Mouse (Mus musculus) megakaryocyte, embryonic 14.5 days (primary cell): ENCODE results near the gene Nol3. TPM values are rescaled to one million over a fixed set of nuclear protein-coding genes. Genes with fewer than 3 reads are reported as not detected.
A peak's percentile ranks its signal among the peaks of the same experiment; 100 is the strongest.

ENCODE experiments used
- H3K27me3 ChIP-seq: replicated peaks from 2 replicates; pipeline ENCODE3; 2012; ENCODE audit warnings: inconsistent platforms
- H3K36me3 ChIP-seq: replicated peaks from 2 replicates; pipeline ENCODE3; 2012; ENCODE audit warnings: low read length, inconsistent platforms, mixed read lengths
- H3K4me1 ChIP-seq: 2 replicates; pipeline ENCODE4 v1.6.1; 2012; ENCODE audit warnings: inconsistent platforms
- H3K4me3 ChIP-seq: replicated peaks from 2 replicates; pipeline ENCODE3; 2012; ENCODE audit warnings: moderate library complexity, mild to moderate bottlenecking, inconsistent platforms
- H3K9me3 ChIP-seq: 2 replicates; pipeline ENCODE4 v1.6.1; 2012; ENCODE audit warnings: inconsistent platforms
- FLI1 ChIP-seq: IDR thresholded peaks from 2 replicates; pipeline ENCODE4 v1.6.1; 2012; ENCODE audit warnings: low read length, inconsistent platforms, mixed read lengths
- GATA1 ChIP-seq: IDR thresholded peaks from 3 replicates; pipeline ENCODE4 v1.6.1; 2012; ENCODE audit warnings: mixed read lengths, low read length, inconsistent platforms, borderline replicate concordance
- polyA plus RNA-seq: library from polyadenylated mRNA; stranded (reverse); fragments of >175 nt; gene quantifications from 2 replicates; pipeline ENCODE4 v1.2.3, GENCODE M21; 2012; ENCODE audit warnings: low replicate concordance; ENCODE audit not compliant: insufficient read depth

The Nol3 gene
- polyA plus RNA-seq, 1 experiment: 0.41 TPM

DNA sequence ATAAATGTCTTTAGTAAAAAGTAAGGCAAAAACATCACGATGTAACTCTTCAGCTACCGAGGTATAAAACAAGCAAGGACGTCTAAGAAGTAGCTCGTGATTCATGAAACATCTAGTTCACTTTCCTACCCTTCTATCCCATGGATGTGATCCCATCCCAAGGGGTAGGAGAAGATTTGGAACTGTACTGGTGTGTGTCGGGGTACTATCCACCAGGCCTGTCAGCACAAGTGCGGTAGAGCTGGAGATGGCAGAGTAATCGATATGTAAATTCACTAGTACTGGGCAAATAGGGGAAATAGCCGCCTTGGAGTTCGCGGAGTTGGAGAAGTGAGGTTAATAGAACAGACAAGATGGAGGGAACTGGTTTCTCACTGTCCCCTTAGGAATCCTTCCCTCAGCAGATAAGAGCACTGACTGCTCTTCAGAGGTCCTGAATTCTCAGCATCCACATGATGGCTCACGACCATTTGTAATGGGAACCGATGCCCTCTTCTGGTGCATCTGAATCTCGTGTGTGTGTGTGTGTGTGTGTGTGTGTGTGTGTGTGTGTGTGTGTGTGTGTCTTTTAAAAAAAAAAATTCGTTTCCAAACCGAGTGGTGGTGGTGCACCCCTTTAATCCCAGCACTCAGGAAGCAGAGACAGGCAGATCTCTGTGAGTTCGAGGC lies 12.6 kb upstream of the Nol3 start:
- Histone ChIP-seq H3K36me3 (peaks cover 57% of the 10 kb centered on the region), H3K4me3 (peak overlapping the region; percentile 98), H3K9me3 (peaks cover 13% of the 10 kb centered on the region), H3K27me3 (peaks cover 5% of the 10 kb centered on the region), H3K4me1 (peaks cover 62% of the 10 kb centered on the region)
- TF ChIP-seq GATA1: no peak
- no peak for TF ChIP-seq FLI1

GRCm38 (mm10) chr8:105264024-105264982 lies 11.6 kb upstream of the Nol3 start, which contains the start of the genes Tradd and Fbxl8:
Gene Tradd, minus strand, starts transcription at chr8:105264609.
Gene Fbxl8, plus strand, starts transcription at chr8:105264648.
- peaks cover 67% of the 10 kb centered on the region for H3K4me1 ChIP-seq

GRCm38 (mm10) chr8:105265128-105265527 lies 10.8 kb upstream of the Nol3 start:
- H3K27me3 ChIP-seq: peaks cover 22% of the 10 kb centered on the region
- H3K36me3 ChIP-seq: peaks cover 49% of the 10 kb centered on the region
- TF ChIP-seq FLI1 (no peak), GATA1 (no peak)
- H3K4me3 ChIP-seq: peak overlapping the region; percentile 98
- peaks cover 20% of the 10 kb centered on the region for H3K9me3 ChIP-seq
- H3K4me1 ChIP-seq: peaks cover 67% of the 10 kb centered on the region

More at GRCm38 (mm10) chr8:105264024-105264982, 11.6 kb upstream of the Nol3 start, which contains the start of the genes Tradd and Fbxl8:
- H3K4me3 ChIP-seq: peak within 1 kb of the TSS; percentile 98
- H3K9me3 ChIP-seq: peaks cover 20% of the 10 kb centered on the region
- TF ChIP-seq GATA1 (no peak), FLI1 (no peak)
- peaks cover 55% of the 10 kb centered on the region for H3K36me3 ChIP-seq
- H3K27me3 ChIP-seq: peaks cover 14% of the 10 kb centered on the region

DNA sequence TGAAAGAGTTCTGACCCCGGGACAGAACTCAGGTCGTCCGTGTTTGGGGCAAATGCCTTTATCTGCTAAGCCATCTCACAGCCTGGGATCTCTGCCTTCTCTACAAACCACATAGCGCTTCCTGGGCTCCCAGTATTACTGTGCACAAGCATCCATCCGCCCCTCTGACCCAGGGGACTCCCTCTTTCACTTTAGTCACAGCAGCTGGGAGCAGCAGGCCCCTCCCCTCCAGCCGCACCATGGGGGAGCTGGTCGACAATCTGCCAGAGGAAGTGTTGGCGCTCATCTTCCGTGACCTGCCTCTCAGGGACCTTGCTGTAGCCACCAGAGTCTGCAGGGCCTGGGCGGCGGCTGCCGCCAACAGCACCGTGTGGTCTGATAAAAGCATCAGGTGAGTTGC lies 9.2 kb upstream of the Nol3 start:
- TF ChIP-seq FLI1 (no peak), GATA1 (no peak)
- peaks cover 36% of the 10 kb centered on the region for H3K36me3 ChIP-seq
- H3K9me3 ChIP-seq: peaks cover 16% of the 10 kb centered on the region
- H3K4me1 ChIP-seq: peaks cover 60% of the 10 kb centered on the region
- H3K4me3 ChIP-seq: no peak overlapping the region
- H3K27me3 ChIP-seq: peaks cover 39% of the 10 kb centered on the region

DNA sequence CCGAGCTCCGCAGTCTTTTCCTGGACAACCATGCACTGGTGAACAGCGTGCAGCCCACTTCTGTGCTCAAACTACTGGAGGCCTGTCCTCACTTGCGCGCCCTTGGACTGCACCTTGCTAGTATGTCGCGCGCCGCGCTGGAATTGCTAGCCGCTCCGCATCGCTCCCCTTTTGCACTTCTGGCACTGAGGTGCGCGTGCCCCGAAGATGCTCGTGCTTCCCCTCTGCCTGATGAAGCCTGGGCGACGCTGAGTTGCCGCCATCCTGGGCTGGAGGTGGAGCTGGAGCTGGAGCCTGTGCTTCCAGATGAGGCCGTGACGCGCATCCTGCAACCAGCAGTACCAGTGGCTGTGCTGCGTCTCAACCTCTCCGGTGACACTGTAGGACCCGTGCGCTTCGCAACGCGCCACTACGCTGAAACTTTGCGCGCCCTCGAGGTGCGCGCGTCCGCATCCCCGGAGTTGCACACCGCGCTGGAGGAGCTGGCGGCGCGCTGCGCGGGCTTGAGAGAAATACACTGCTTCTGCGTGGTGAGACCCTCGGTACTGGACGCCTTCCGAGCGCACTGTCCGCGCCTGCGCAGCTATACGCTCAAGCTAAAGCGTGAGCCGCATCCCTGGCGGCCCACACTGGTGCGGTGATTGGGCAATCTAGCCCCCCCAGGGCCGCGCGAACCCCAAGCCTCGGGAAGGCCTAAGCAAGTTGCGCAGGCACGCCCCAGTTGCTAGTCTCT lies 7.4 kb upstream of the Nol3 start:
- TF ChIP-seq FLI1 (no peak), GATA1 (no peak)
- Histone ChIP-seq H3K4me1 (peaks cover 55% of the 10 kb centered on the region), H3K9me3 (peaks cover 14% of the 10 kb centered on the region), H3K36me3 (peaks cover 32% of the 10 kb centered on the region), H3K4me3 (peak overlapping the region; percentile 16), H3K27me3 (peaks cover 54% of the 10 kb centered on the region)

- Histone ChIP-seq H3K27me3 (peaks cover 55% of the 10 kb centered on the region), H3K4me3 (peak overlapping the region; percentile 89), H3K36me3 (peaks cover 32% of the 10 kb centered on the region), H3K4me1 (peaks cover 50% of the 10 kb centered on the region), H3K9me3 (peaks cover 14% of the 10 kb centered on the region)
- TF ChIP-seq GATA1 (no peak), FLI1 (no peak)
Observed at GRCm38 (mm10) chr8:105269075-105269458, 6.9 kb upstream of the Nol3 start.

- Histone ChIP-seq H3K36me3 (peaks cover 32% of the 10 kb centered on the region), H3K4me3 (peak within 1 kb of the TSS; percentile 89), H3K4me1 (peaks cover 49% of the 10 kb centered on the region), H3K9me3 (peaks cover 14% of the 10 kb centered on the region), H3K27me3 (peaks cover 60% of the 10 kb centered on the region)
- TF ChIP-seq FLI1 (no peak), GATA1 (no peak)
Observed at GRCm38 (mm10) chr8:105269461-105269947, 6.4 kb upstream of the Nol3 start, which contains the start of gene Hsf4. Gene Hsf4, plus strand, starts transcription at chr8:105269801.

DNA sequence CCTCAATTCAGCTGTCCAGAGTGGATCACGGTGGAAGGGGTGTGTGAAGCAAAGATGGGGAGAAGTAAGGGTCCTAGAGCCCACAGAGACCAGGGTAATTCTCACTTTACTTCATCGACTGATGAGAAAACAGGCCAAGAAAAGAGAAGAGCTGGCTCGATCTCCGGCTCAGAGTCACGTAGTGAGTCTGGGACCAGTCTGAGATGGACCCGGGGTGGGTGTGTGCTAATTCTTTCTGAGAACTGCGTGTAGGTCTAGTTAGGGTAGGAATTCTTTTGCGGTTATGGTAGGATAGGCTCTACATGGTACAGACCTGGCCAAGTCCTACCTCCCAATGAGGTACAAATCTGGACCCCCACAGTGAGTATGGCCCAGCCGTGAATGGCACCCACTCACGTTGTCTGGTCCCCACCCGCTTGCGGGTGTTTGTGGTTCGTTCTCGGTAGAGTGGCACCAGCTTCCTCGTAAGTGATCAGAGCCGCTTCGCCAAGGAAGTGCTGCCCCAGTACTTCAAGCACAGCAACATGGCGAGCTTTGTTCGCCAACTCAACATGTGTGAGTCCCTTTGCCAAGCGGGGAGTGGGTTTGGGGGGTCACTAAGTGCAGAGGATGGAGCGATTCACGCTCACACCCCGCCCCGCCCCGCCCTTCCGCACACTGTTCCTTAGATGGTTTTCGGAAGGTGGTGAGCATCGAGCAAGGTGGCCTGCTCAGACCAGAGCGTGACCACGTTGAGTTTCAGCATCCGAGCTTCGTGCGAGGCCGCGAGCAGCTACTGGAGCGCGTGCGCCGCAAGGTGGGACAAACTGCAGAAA lies 5.6 kb upstream of the Nol3 start:
- peaks cover 32% of the 10 kb centered on the region for H3K36me3 ChIP-seq
- peaks cover 44% of the 10 kb centered on the region for H3K4me1 ChIP-seq
- H3K4me3 ChIP-seq: peak overlapping the region; percentile 89
- H3K9me3 ChIP-seq: peaks cover 14% of the 10 kb centered on the region
- H3K27me3 ChIP-seq: peaks cover 68% of the 10 kb centered on the region
- no peak for TF ChIP-seq FLI1
- no peak for TF ChIP-seq GATA1

- peaks cover 14% of the 10 kb centered on the region for H3K9me3 ChIP-seq
- TF ChIP-seq GATA1 (no peak), FLI1 (no peak)
- peaks cover 73% of the 10 kb centered on the region for H3K27me3 ChIP-seq
- H3K4me1 ChIP-seq: peaks cover 46% of the 10 kb centered on the region
- peaks cover 32% of the 10 kb centered on the region for H3K36me3 ChIP-seq
- peak overlapping the region; percentile 64 for H3K4me3 ChIP-seq
Observed at GRCm38 (mm10) chr8:105270916-105271186, 5.1 kb upstream of the Nol3 start.
